Mouse (Mus musculus) left cerebral cortex, adult 18-20 months (tissue): ENCODE measurements around the gene Ip6k2. TPM values are rescaled to one million over a fixed set of nuclear protein-coding genes. Genes with fewer than 3 reads are reported as not detected.

ENCODE experiments used
- DNase-seq, 2 experiments: peaks; one replicate each; pipeline ENCODE4 v3.0.0; 2021 to 2022; ENCODE audit warnings: low spot score in 2 of 2, mixed read lengths in 1 of 2
- long read RNA-seq, 2 experiments: library from polyadenylated mRNA; stranded (forward); transcript quantifications; one replicate each; pipeline ENCODE4 v2.0.0; 2021
- total RNA-seq, 2 experiments: library from RNA; stranded (reverse); gene quantifications; 2 replicates each; pipeline ENCODE4 v1.2.3; 2021

The Ip6k2 gene
- total RNA-seq, result 100 to 1,000 TPM; 140 to 154 TPM
- long read RNA-seq, experiment 1, transcript Ip6k2-204 (3 exons, 1,191 nt), result major isoform, 5 of 77 reads
- long read RNA-seq, experiment 1, partial matches to known transcripts, result 11 of 77 reads
- long read RNA-seq, experiment 1, other reads (novel, unspliced or antisense), result 53 of 77 reads
- long read RNA-seq, experiment 2, partial matches to known transcripts, result 5 of 46 reads
- long read RNA-seq, experiment 2, other reads (novel, unspliced or antisense), result 30 of 46 reads

GRCm38 (mm10) chr9:108783548-108784463 lies at the start of gene Ip6k2:
TSS of gene Ip6k2 (plus strand) at chr9:108783796.
- DNase-seq, result peak; percentile 95 to 97

- no peak for DNase-seq
Observed at GRCm38 (mm10) chr9:108734626-108735025, 49.0 kb upstream of the Ip6k2 start.

- no peak for DNase-seq
Observed at GRCm38 (mm10) chr9:108739239-108739638, 44.4 kb upstream of the Ip6k2 start.

- no peak for DNase-seq
Observed at GRCm38 (mm10) chr9:108740062-108740461, 43.5 kb upstream of the Ip6k2 start.

- DNase-seq, result no peak
Observed at GRCm38 (mm10) chr9:108742048-108742447, 41.5 kb upstream of the Ip6k2 start.

- DNase-seq, result no peak
Observed at GRCm38 (mm10) chr9:108746876-108747499, 36.6 kb upstream of the Ip6k2 start.

- no peak for DNase-seq
Observed at GRCm38 (mm10) chr9:108747694-108748093, 35.9 kb upstream of the Ip6k2 start.

GRCm38 (mm10) chr9:108748600-108749183 lies 34.9 kb upstream of the Ip6k2 start:
- DNase-seq, result no peak

GRCm38 (mm10) chr9:108750616-108751015 lies 33.0 kb upstream of the Ip6k2 start:
- no peak for DNase-seq

- no peak for DNase-seq
Observed at GRCm38 (mm10) chr9:108752142-108752920, 31.3 kb upstream of the Ip6k2 start.

GRCm38 (mm10) chr9:108753326-108753725 lies 30.3 kb upstream of the Ip6k2 start:
- DNase-seq, result peak; percentile 71 to 78

- DNase-seq, result no peak
Observed at GRCm38 (mm10) chr9:108753976-108754375, 29.6 kb upstream of the Ip6k2 start.

- DNase-seq, result peak; percentile 39 to 46
Observed at GRCm38 (mm10) chr9:108754423-108754822, 29.2 kb upstream of the Ip6k2 start.

- no peak for DNase-seq
Observed at GRCm38 (mm10) chr9:108757406-108757805, 26.2 kb upstream of the Ip6k2 start.

- DNase-seq, result no peak
Observed at GRCm38 (mm10) chr9:108759121-108759520, 24.5 kb upstream of the Ip6k2 start.

GRCm38 (mm10) chr9:108759805-108760204 lies 23.8 kb upstream of the Ip6k2 start:
- no peak for DNase-seq

- DNase-seq, result no peak
Observed at GRCm38 (mm10) chr9:108761561-108761960, 22.0 kb upstream of the Ip6k2 start.

- DNase-seq, result no peak
Observed at GRCm38 (mm10) chr9:108764971-108765370, 18.6 kb upstream of the Ip6k2 start.

- no peak for DNase-seq
Observed at GRCm38 (mm10) chr9:108776614-108777013, 7.0 kb upstream of the Ip6k2 start.

GRCm38 (mm10) chr9:108777276-108777675 lies 6.3 kb upstream of the Ip6k2 start:
- DNase-seq, result no peak

- no peak for DNase-seq
Observed at GRCm38 (mm10) chr9:108780959-108781358, 2.6 kb upstream of the Ip6k2 start.
